8 mouse cellular contexts compared by ENCODE assay signal in genomic region chr2:168154090-168154881, GRCm38 (mm10). TPM values are rescaled to one million over a fixed set of nuclear protein-coding genes. Genes with fewer than 3 reads are reported as not detected.
DNase-seq lines count a peak whose midpoint lies in the region; ATAC-seq and TF ChIP-seq lines count a peak whose summit lies in the region.

No protein-coding gene starts in this region.

- DNase-seq in 416B (ENCODE audit: low read depth) = peak; percentile 93
- DNase-seq in adrenal gland, postnatal 25 days = peak; percentile 77
- DNase-seq in heart, embryonic 10.5 days (ENCODE audit: low spot score) = peak; percentile 99
- DNase-seq in liver = peak; percentile 97
- peak; percentile 73 to 76 for DNase-seq in spleen, postnatal 36 days (ENCODE audit: low spot score in 2 of 2)

- no peaks in the 10 kb centered on the region for H3K36me3 ChIP-seq in heart, embryonic 10.5 days
- no peaks in the 10 kb centered on the region for H3K36me3 ChIP-seq in kidney, embryonic 14.5 days (ENCODE audit: control insufficient read depth, insufficient read depth, low read length)

- WGBS in heart, embryonic 10.5 days = 20% methylated on average over 14 of the region's 14 CpGs
- WGBS in kidney, embryonic 14.5 days = 20% methylated on average over 13 of the region's 14 CpGs

- peak; percentile 46; the same call in 1 of the 2 replicates for TF ChIP-seq CTCF in embryonic fibroblast, embryonic 13.5 days (IDR thresholded peaks at IDR 0.05; ENCODE audit: borderline replicate concordance, insufficient read depth, low read length)

- peak overlapping the region; percentile 37 for H3K9ac ChIP-seq in kidney, embryonic 14.5 days (ENCODE audit: low read depth, low read length)

- peaks cover 4% of the 10 kb centered on the region for H3K4me1 ChIP-seq in embryonic fibroblast, embryonic 13.5 days (ENCODE audit: control insufficient read depth, insufficient read depth, low read length)
- peaks cover 52% of the 10 kb centered on the region for H3K4me1 ChIP-seq in heart, embryonic 10.5 days
- H3K4me1 ChIP-seq in kidney, embryonic 14.5 days (ENCODE audit: control insufficient read depth, insufficient read depth, low read length) = peaks cover 23% of the 10 kb centered on the region; the same call in 1 of the 2 replicates

- peak; percentile 95 for ATAC-seq in kidney, embryonic 14.5 days (ENCODE audit: low FRiP score, low TSS enrichment)
- peak; percentile 55 for ATAC-seq in monocyte, adult 5-6 weeks (replicated peaks; ENCODE audit: insufficient number of reproducible peaks, low FRiP score, low TSS enrichment, poor library complexity, severe bottlenecking)

- no peak overlapping the region for H3K4me3 ChIP-seq in embryonic fibroblast, embryonic 13.5 days (ENCODE audit: insufficient read depth, low read length)
- peak overlapping the region; percentile 36 for H3K4me3 ChIP-seq in heart, embryonic 10.5 days
- H3K4me3 ChIP-seq in kidney, embryonic 14.5 days (ENCODE audit: low read length) = no peak overlapping the region

- peak; percentile 41; the same call in 1 of the 2 replicates for TF ChIP-seq POLR2A in embryonic fibroblast, embryonic 13.5 days (IDR thresholded peaks at IDR 0.05; ENCODE audit: low read depth, low read length)

- no peaks in the 10 kb centered on the region for H3K9me3 ChIP-seq in heart, embryonic 10.5 days
- no peaks in the 10 kb centered on the region for H3K9me3 ChIP-seq in kidney, embryonic 14.5 days (ENCODE audit: control insufficient read depth, low read length)

- peak overlapping the region; percentile 28; the same call in 1 of the 2 replicates for H3K4me2 ChIP-seq in kidney, embryonic 14.5 days (replicated peaks; ENCODE audit: low read depth, low read length)

- no peaks in the 10 kb centered on the region; the same call in 1 of the 2 replicates for H3K27me3 ChIP-seq in heart, embryonic 10.5 days (ENCODE audit: insufficient read depth, poor library complexity, severe bottlenecking)
- no peaks in the 10 kb centered on the region for H3K27me3 ChIP-seq in kidney, embryonic 14.5 days (ENCODE audit: control insufficient read depth, insufficient read depth, low read length)

- no peak overlapping the region for H3K27ac ChIP-seq in embryonic fibroblast, embryonic 13.5 days (ENCODE audit: insufficient read depth, low read length)
- peak overlapping the region; percentile 91 for H3K27ac ChIP-seq in heart, embryonic 10.5 days
- H3K27ac ChIP-seq in kidney, embryonic 14.5 days (ENCODE audit: low read depth, low read length) = peak overlapping the region; percentile 79

RNA-seq across cellular contexts. Expression of gene Adnp, which starts 52.6 kb away (rescaled TPM):
- total RNA-seq in adrenal gland, postnatal 25 days (2021) = 61.3 and 81.5 TPM in 2 replicates
- 50.8 and 80.9 TPM in 2 replicates for polyA plus RNA-seq in embryonic fibroblast, embryonic 13.5 days (2011; ENCODE audit: insufficient read length, low read depth, missing spikeins)
- 2.2 and 2.5 TPM in 2 replicates for polyA plus RNA-seq in heart, embryonic 10.5 days (2016; fragmentation: Nextera tagmentation; extraction: Ambion mirVana)
- polyA plus RNA-seq in kidney, embryonic 14.5 days (2014; fragmentation: Nextera tagmentation; extraction: Ambion mirVana) = 3.8 and 4.0 TPM in 2 replicates
- 1.2 to 9.1 TPM in 2 of 3 replicates, not detected in the other for total RNA-seq in monocyte, adult 5-6 weeks (2017)

Comparison
In these comparisons a context has a peak if more than half of its experiments do, and no peak if none do; other contexts are left out.
1. RNA of gene Adnp, which starts 52.6 kb away (polyA plus RNA-seq): 50.8 to 80.9 TPM in embryonic fibroblast, embryonic 13.5 days; 3.8 to 4.0 TPM in kidney, embryonic 14.5 days and 2.2 to 2.5 TPM in heart, embryonic 10.5 days; every median in the first group is over 10 times any median in the second.
2. Peak in every context shown above with its lines, with median percentiles within 50 percentile points of each other: DNase-seq.